30 mouse cellular contexts compared by ENCODE assay signal in the genomic region with DNA sequence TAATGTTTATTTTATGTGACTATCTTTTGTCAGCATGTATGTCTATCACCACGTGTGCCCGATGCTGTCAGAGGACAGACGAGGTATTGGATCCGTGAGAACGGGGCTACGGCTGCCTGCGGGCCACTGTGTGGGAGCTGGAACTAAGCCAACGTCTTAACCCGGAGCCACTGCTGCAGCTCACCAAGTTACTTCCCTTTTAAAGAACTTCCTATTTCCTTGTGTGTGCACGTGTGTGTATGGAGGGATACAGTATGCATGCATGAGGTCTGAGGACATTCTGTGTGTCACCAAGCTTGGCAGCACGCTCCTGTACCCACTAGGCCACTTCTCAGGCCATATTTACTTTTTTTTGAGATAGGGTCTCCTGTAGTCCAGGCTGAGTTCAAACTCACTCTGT. TPM values are rescaled to one million over a fixed set of nuclear protein-coding genes. Genes with fewer than 3 reads are reported as not detected.
DNase-seq lines count a peak whose midpoint lies in the region; ATAC-seq and TF ChIP-seq lines count a peak whose summit lies in the region.
"Had no signal": no experiment of that assay in that cellular context is flagged by ENCODE, and none has a peak within 500 bp of the region (broad histone marks: within the 10 kb centered on the region; RNA-seq: fewer than 3 reads in every experiment).

No protein-coding gene starts in this region.

- no peak overlapping the region for H3K4me3 ChIP-seq in liver, adult 2 months (ENCODE audit: insufficient read depth, low read depth, low read length)
- H3K4me3 ChIP-seq in bone marrow macrophage, adult 2 months (ENCODE audit: insufficient read depth, low read length) = no peak overlapping the region
- H3K4me3 ChIP-seq: forebrain, embryonic 15.5 days; kidney, embryonic 15.5 days; limb, embryonic 12.5 days; liver, embryonic 15.5 days; megakaryocyte, embryonic 14.5 days; midbrain, embryonic 15.5 days had no signal

- H3K27ac ChIP-seq in liver, adult 2 months (replicated peaks; ENCODE audit: insufficient read depth, low read depth, low read length) = no peak overlapping the region
- H3K27ac ChIP-seq in bone marrow macrophage, adult 2 months (ENCODE audit: insufficient read depth, low read depth, low read length) = peak overlapping the region; percentile 28
- H3K27ac ChIP-seq: forebrain, embryonic 15.5 days; kidney, embryonic 15.5 days; limb, embryonic 12.5 days; liver, embryonic 15.5 days; midbrain, embryonic 15.5 days had no signal

- DNase-seq in liver, adult 2 months (ENCODE audit: extremely low read depth, low read depth, low spot score) = peak; percentile 12
- DNase-seq in liver = no peak
- DNase-seq in 416B (ENCODE audit: low read depth) = peak; percentile 59
- DNase-seq in Muller cell, postnatal 12 days (ENCODE audit: inconsistent ontology term) = no peak
- no peak for DNase-seq in gastrocnemius, adult 18-20 months (ENCODE audit: low spot score)
- DNase-seq in right cerebral cortex, postnatal 10 days (ENCODE audit: low spot score in 2 of 2) = no peak
- DNase-seq: adrenal gland, postnatal 14 days; B cell, adult 2 months; cerebellum, adult 8-10 months; cerebellum, postnatal 36 days; gastrocnemius, postnatal 14 days; kidney, postnatal 4 days; lung, postnatal 14 days; right cerebral cortex, postnatal 25 days; spleen, adult 18-20 months; thymus, postnatal 36 days had no signal

- H3K79me2 ChIP-seq in liver, adult 2 months (ENCODE audit: control insufficient read depth, insufficient read depth, low read length) = no peaks in the 10 kb centered on the region

- TF ChIP-seq CTCF in liver, adult 2 months (IDR thresholded peaks at IDR 0.05; ENCODE audit: low read depth, low read length) = no peak
- no peak for TF ChIP-seq CTCF in bone marrow macrophage, adult 2 months (IDR thresholded peaks at IDR 0.05; ENCODE audit: low read depth, low read length)

- H3K9ac ChIP-seq in liver, adult 2 months (ENCODE audit: low read depth, low read length) = no peak overlapping the region
- H3K9ac ChIP-seq: forebrain, embryonic 15.5 days; kidney, embryonic 15.5 days; limb, embryonic 12.5 days; liver, embryonic 15.5 days; midbrain, embryonic 15.5 days had no signal

- peaks cover 60% of the 10 kb centered on the region for H3K36me3 ChIP-seq in liver, adult 2 months (ENCODE audit: control insufficient read depth, insufficient read depth, low read length)

- no peaks in the 10 kb centered on the region for H3K27me3 ChIP-seq in liver, adult 2 months (ENCODE audit: control insufficient read depth, insufficient read depth, low read length)
- H3K27me3 ChIP-seq: CH12.LX; forebrain, embryonic 15.5 days; kidney, embryonic 15.5 days; limb, embryonic 12.5 days; liver, embryonic 15.5 days; megakaryocyte, embryonic 14.5 days; midbrain, embryonic 15.5 days had no signal

- peak; percentile 85 for ATAC-seq in monocyte, adult 5-6 weeks (replicated peaks; ENCODE audit: insufficient number of reproducible peaks, low FRiP score, low TSS enrichment, poor library complexity, severe bottlenecking)
- ATAC-seq: forebrain, embryonic 15.5 days; intestine, postnatal 0 days; midbrain, embryonic 15.5 days had no signal

- H3K4me1 ChIP-seq in liver, adult 2 months (ENCODE audit: control insufficient read depth, insufficient read depth, low read length) = no peaks in the 10 kb centered on the region
- H3K4me1 ChIP-seq in bone marrow macrophage, adult 2 months (ENCODE audit: control insufficient read depth, insufficient read depth, low read length) = peaks cover 11% of the 10 kb centered on the region
- H3K4me1 ChIP-seq: forebrain, embryonic 15.5 days; kidney, embryonic 15.5 days; limb, embryonic 12.5 days; liver, embryonic 15.5 days; midbrain, embryonic 15.5 days had no signal

- 85% methylated on average over 11 of the region's 11 CpGs for WGBS in liver, adult 2 months

- TF ChIP-seq POLR2A in liver, adult 2 months (IDR thresholded peaks at IDR 0.05; ENCODE audit: extremely low read depth, insufficient read depth, low read length) = no peak
- TF ChIP-seq POLR2A in bone marrow macrophage, adult 2 months (IDR thresholded peaks at IDR 0.05; ENCODE audit: borderline replicate concordance, low read depth, low read length) = no peak

RNA-seq across cellular contexts. Expression of gene Ccz1, which starts 24.6 kb away (rescaled TPM):
- total RNA-seq in liver, adult 2 months (2014; rRNA removed) = 33.4 and 42.0 TPM in 2 replicates
- polyA plus RNA-seq in liver, adult 2 months (2012; rRNA removed) = 7.3 and 9.1 TPM in 2 replicates
- 65.0 and 71.9 TPM in 2 replicates for polyA plus RNA-seq in bone marrow macrophage, adult 2 months (2012; ENCODE audit: insufficient read depth, insufficient read length, missing spikeins)
- 75.1 to 99.1 TPM (median 81.7 TPM) in 3 replicates for total RNA-seq in monocyte, adult 5-6 weeks (2017)
- 10 to 100 TPM; 39.9 to 45.8 TPM for total RNA-seq in gastrocnemius, adult 18-20 months (2021)

RNA-seq across cellular contexts. Expression of gene Ocm, which starts 36.4 kb away (rescaled TPM):
- not detected in 2 replicates for total RNA-seq in liver, adult 2 months (2014; rRNA removed)
- polyA plus RNA-seq in liver, adult 2 months (2012; rRNA removed) = not detected in 2 replicates
- polyA plus RNA-seq in bone marrow macrophage, adult 2 months (2012; ENCODE audit: insufficient read depth, insufficient read length, missing spikeins) = not detected in 2 replicates
- not detected in 3 replicates for total RNA-seq in monocyte, adult 5-6 weeks (2017)
- not detected for total RNA-seq in gastrocnemius, adult 18-20 months (2021)
- total RNA-seq: adrenal gland, postnatal 14 days; CH12.LX; G1E; gastrocnemius, postnatal 14 days; heart, adult 18-20 months had no signal
- polyA plus RNA-seq: brain, embryonic 14.5 days; forebrain, embryonic 15.5 days; G1E; heart, postnatal 0 days; intestine, postnatal 0 days; limb, embryonic 12.5 days; liver, embryonic 15.5 days; midbrain, embryonic 15.5 days had no signal

RNA-seq across cellular contexts. Expression of gene Rsph10b, which starts 57.3 kb away (rescaled TPM):
- 0.13 TPM in 1 of 2 replicates, not detected in the other for total RNA-seq in liver, adult 2 months (2014; rRNA removed)
- 0.14 TPM in 1 of 2 replicates, not detected in the other for polyA plus RNA-seq in liver, adult 2 months (2012; rRNA removed)
- not detected in 2 replicates for polyA plus RNA-seq in bone marrow macrophage, adult 2 months (2012; ENCODE audit: insufficient read depth, insufficient read length, missing spikeins)
- 0.29 to 1.9 TPM (median 0.32 TPM) in 3 replicates for total RNA-seq in monocyte, adult 5-6 weeks (2017)
- total RNA-seq in gastrocnemius, adult 18-20 months (2021) = 1 to 10 TPM in 1 of 2 experiments, under 1 TPM in 1; 0.93 to 1.3 TPM
- polyA plus RNA-seq: G1E had no signal

Comparison
In these comparisons a context has a peak if more than half of its experiments do, and no peak if none do; other contexts are left out.
1. DNase-seq: peak in liver, adult 2 months (single experiment) and 416B (single experiment); none in liver (single experiment), Muller cell, postnatal 12 days (single experiment), gastrocnemius, adult 18-20 months (single experiment) and right cerebral cortex, postnatal 10 days (0 of 2).